In the genomic region with DNA sequence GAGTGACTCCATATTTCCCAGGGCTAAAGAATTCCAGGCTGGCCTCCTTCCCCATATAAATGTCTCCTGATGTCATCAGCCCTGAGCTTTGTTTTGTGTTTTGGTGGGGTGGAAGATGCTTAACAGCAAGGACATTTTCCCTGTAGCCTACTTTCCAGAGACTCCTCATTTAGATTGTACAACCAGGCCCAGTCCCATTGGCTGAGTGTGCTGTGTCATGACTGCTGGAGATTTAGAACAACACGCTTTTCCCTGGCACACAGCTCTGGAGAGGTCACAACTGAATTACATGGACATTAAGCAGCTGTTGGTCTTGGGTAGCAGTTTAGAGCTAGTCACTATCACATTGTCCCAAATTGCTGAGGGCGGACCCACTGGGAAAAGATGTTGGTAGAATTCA, we compare ENCODE assay signal across 18 mouse cellular contexts. TPM values are rescaled to one million over a fixed set of nuclear protein-coding genes. Genes with fewer than 3 reads are reported as not detected.
DNase-seq lines count a peak whose midpoint lies in the region; ATAC-seq lines count a peak whose summit lies in the region.
"Had no signal": no experiment of that assay in that cellular context is flagged by ENCODE, and none has a peak within 500 bp of the region (broad histone marks: within the 10 kb centered on the region; RNA-seq: fewer than 3 reads in every experiment).

No protein-coding gene starts in this region.

- H3K36me3 ChIP-seq in heart, embryonic 11.5 days (ENCODE audit: control insufficient read depth, insufficient read depth, low read length), result peaks cover 8% of the 10 kb centered on the region; the same call in 1 of the 2 replicates
- H3K36me3 ChIP-seq: liver, embryonic 15.5 days had no signal

- H3K27me3 ChIP-seq in heart, embryonic 11.5 days (ENCODE audit: control insufficient read depth, insufficient read depth, low read length), result no peaks in the 10 kb centered on the region
- H3K27me3 ChIP-seq: embryonic facial prominence, embryonic 12.5 days; limb, embryonic 13.5 days; liver, embryonic 15.5 days; stomach, embryonic 15.5 days had no signal

- no peak overlapping the region for H3K27ac ChIP-seq in heart, embryonic 11.5 days (ENCODE audit: low read depth, low read length)
- H3K27ac ChIP-seq: embryonic facial prominence, embryonic 12.5 days; left cerebral cortex, adult 2 months; limb, embryonic 13.5 days; liver, embryonic 15.5 days; stomach, embryonic 15.5 days had no signal

- no peaks in the 10 kb centered on the region for H3K9me3 ChIP-seq in heart, embryonic 11.5 days (replicated peaks; ENCODE audit: control insufficient read depth, low read length)
- H3K9me3 ChIP-seq: embryonic facial prominence, embryonic 12.5 days; limb, embryonic 13.5 days; liver, embryonic 15.5 days; stomach, embryonic 15.5 days had no signal

- no peak overlapping the region for H3K4me3 ChIP-seq in heart, embryonic 11.5 days (ENCODE audit: low read depth, low read length)
- H3K4me3 ChIP-seq: embryonic facial prominence, embryonic 12.5 days; left cerebral cortex, adult 2 months; limb, embryonic 13.5 days; liver, embryonic 15.5 days; stomach, embryonic 15.5 days had no signal

- 77% methylated on average over 2 of the region's 2 CpGs for WGBS in heart, embryonic 11.5 days (ENCODE audit: insufficient replicate concordance)

- no peak overlapping the region for H3K9ac ChIP-seq in heart, embryonic 11.5 days (ENCODE audit: low read depth, low read length)
- H3K9ac ChIP-seq: embryonic facial prominence, embryonic 12.5 days; limb, embryonic 13.5 days; liver, embryonic 15.5 days; stomach, embryonic 15.5 days had no signal

- H3K4me1 ChIP-seq in heart, embryonic 11.5 days (ENCODE audit: control insufficient read depth, insufficient read depth, low read length), result peaks cover 3% of the 10 kb centered on the region; the same call in 1 of the 2 replicates
- H3K4me1 ChIP-seq: limb, embryonic 13.5 days; liver, embryonic 15.5 days had no signal

- ATAC-seq in heart, embryonic 11.5 days (replicated peaks; ENCODE audit: insufficient number of reproducible peaks, low FRiP score, low TSS enrichment), result no peak

- DNase-seq in heart, adult 8-10 months (ENCODE audit: low spot score), result peak; percentile 56
- DNase-seq in urinary bladder, postnatal 14 days (ENCODE audit: low spot score), result peak; percentile 57
- DNase-seq in urinary bladder, postnatal 25 days (ENCODE audit: low spot score), result no peak
- peak; percentile 17 for DNase-seq in lung, postnatal 14 days
- DNase-seq in spleen, adult 12 weeks (ENCODE audit: low spot score), result no peak
- DNase-seq in testis, postnatal 10 days (ENCODE audit: low spot score), result no peak
- DNase-seq: cerebellum, adult 11 months; cerebellum, postnatal 36 days; gastrocnemius, postnatal 36 days; thymus, postnatal 25 days had no signal

- H3K4me2 ChIP-seq in heart, embryonic 11.5 days, result no peak overlapping the region
- H3K4me2 ChIP-seq: embryonic facial prominence, embryonic 12.5 days; limb, embryonic 13.5 days; liver, embryonic 15.5 days; stomach, embryonic 15.5 days had no signal

RNA-seq across cellular contexts. Expression of a gene that starts 16.4 kb away (rescaled TPM):
- total RNA-seq in heart, adult 8-10 months (2022), result 1 to 10 TPM; 5.8 to 9.2 (median 7.8) TPM
- polyA plus RNA-seq in heart, embryonic 11.5 days (2014; fragmentation: Nextera tagmentation; extraction: Ambion mirVana), result 17.7 and 20.0 TPM in 2 replicates
- total RNA-seq: megakaryocyte-erythroid progenitor cell, adult 5-6 weeks had no signal
- polyA plus RNA-seq: C2C12 had no signal

Comparison
In these comparisons a context has a peak if more than half of its experiments do, and no peak if none do; other contexts are left out.
1. DNase-seq: peak in heart, adult 8-10 months (single experiment), urinary bladder, postnatal 14 days (single experiment) and lung, postnatal 14 days (single experiment); none in urinary bladder, postnatal 25 days (single experiment), spleen, adult 12 weeks (single experiment) and testis, postnatal 10 days (single experiment).